In genomic region chr10:87020711-87021110, GRCm38 (mm10) we compare ENCODE assay signal across 9 mouse cellular contexts. TPM values are rescaled to one million over a fixed set of nuclear protein-coding genes. Genes with fewer than 3 reads are reported as not detected.
DNase-seq lines count a peak whose midpoint lies in the region; ATAC-seq and TF ChIP-seq lines count a peak whose summit lies in the region.
"Had no signal": no experiment of that assay in that cellular context is flagged by ENCODE, and none has a peak within 500 bp of the region (broad histone marks: within the 10 kb centered on the region; RNA-seq: fewer than 3 reads in every experiment).

No protein-coding gene starts in this region.

- TF ChIP-seq CTCF in cerebellum, adult 2 months (IDR thresholded peaks at IDR 0.05; ENCODE audit: borderline replicate concordance, insufficient read depth, low read depth, low read length): no peak

- no peak overlapping the region for H3K9ac ChIP-seq in neural tube, embryonic 12.5 days
- no peak overlapping the region for H3K9ac ChIP-seq in neural tube, embryonic 15.5 days (replicated peaks)
- H3K9ac ChIP-seq: liver, embryonic 13.5 days had no signal

- 60% methylated on average over 15 of the region's 16 CpGs for WGBS in neural tube, embryonic 12.5 days
- WGBS in neural tube, embryonic 15.5 days: 47% methylated on average over 15 of the region's 16 CpGs
- WGBS in cerebellum, adult 2 months: 54% methylated on average over 16 of the region's 16 CpGs

- no peak overlapping the region for H3K27ac ChIP-seq in neural tube, embryonic 12.5 days
- no peak overlapping the region for H3K27ac ChIP-seq in neural tube, embryonic 15.5 days (replicated peaks)
- no peak overlapping the region for H3K27ac ChIP-seq in cerebellum, adult 2 months (ENCODE audit: insufficient read depth, low read length)
- H3K27ac ChIP-seq: liver, embryonic 13.5 days had no signal

- no peaks in the 10 kb centered on the region for H3K9me3 ChIP-seq in neural tube, embryonic 12.5 days
- no peaks in the 10 kb centered on the region for H3K9me3 ChIP-seq in neural tube, embryonic 15.5 days (replicated peaks)
- H3K9me3 ChIP-seq: liver, embryonic 13.5 days had no signal

- intact Hi-C loops in gastrocnemius, postnatal 14 days (cut with DNase I; ENCODE audit: low total_unique reads): no loop called here
- intact Hi-C loops in left cerebral cortex, postnatal 25 days (cut with DNase I): loop anchor here (1.0 kb wide), 1 partner anchor 48 kb away; no protein-coding TSS in a partner anchor

- no peak for TF ChIP-seq POLR2A in cerebellum, adult 2 months (IDR thresholded peaks at IDR 0.05; ENCODE audit: borderline replicate concordance, insufficient read depth, low read length)

- ATAC-seq in cerebellum, adult (ENCODE audit: insufficient number of reproducible peaks, low FRiP score, low TSS enrichment): 0 out of 2 replicates have a peak, but pooled peaks have one; percentile 27
- ATAC-seq in neural tube, embryonic 12.5 days (ENCODE audit: low FRiP score, low read depth): 0 out of 2 replicates have a peak, but pooled peaks have one; percentile 31
- no peak for ATAC-seq in neural tube, embryonic 15.5 days (ENCODE audit: low FRiP score)

- H3K4me3 ChIP-seq in neural tube, embryonic 12.5 days: no peak overlapping the region
- H3K4me3 ChIP-seq in neural tube, embryonic 15.5 days (replicated peaks): no peak overlapping the region
- H3K4me3 ChIP-seq in cerebellum, adult 2 months (replicated peaks; ENCODE audit: insufficient read depth, low read depth, low read length): no peak overlapping the region
- H3K4me3 ChIP-seq: liver, embryonic 13.5 days had no signal

- H3K36me3 ChIP-seq in neural tube, embryonic 12.5 days: no peaks in the 10 kb centered on the region
- H3K36me3 ChIP-seq in neural tube, embryonic 15.5 days: no peaks in the 10 kb centered on the region
- H3K36me3 ChIP-seq: liver, embryonic 13.5 days had no signal

- H3K27me3 ChIP-seq in neural tube, embryonic 12.5 days (replicated peaks): no peaks in the 10 kb centered on the region
- no peaks in the 10 kb centered on the region for H3K27me3 ChIP-seq in neural tube, embryonic 15.5 days (replicated peaks)
- no peaks in the 10 kb centered on the region for H3K27me3 ChIP-seq in cerebellum, adult 2 months (ENCODE audit: control insufficient read depth, insufficient read depth, low read length)
- H3K27me3 ChIP-seq: liver, embryonic 13.5 days had no signal

- H3K4me1 ChIP-seq in neural tube, embryonic 12.5 days: peaks cover 12% of the 10 kb centered on the region; the same call in 1 of the 2 replicates
- peaks cover 12% of the 10 kb centered on the region; the same call in 1 of the 2 replicates for H3K4me1 ChIP-seq in neural tube, embryonic 15.5 days
- no peaks in the 10 kb centered on the region for H3K4me1 ChIP-seq in cerebellum, adult 2 months (ENCODE audit: control insufficient read depth, insufficient read depth, low read length)
- H3K4me1 ChIP-seq: liver, embryonic 13.5 days had no signal

- no peak for DNase-seq in cerebellum, adult 9-10 months
- DNase-seq in cerebellum, adult 2 months: peak; percentile 18 to 25
- DNase-seq in gastrocnemius, postnatal 14 days: peak; percentile 46
- peak; percentile 52 to 60 for DNase-seq in left cerebral cortex, postnatal 25 days (ENCODE audit: low spot score in 2 of 2)
- DNase-seq in right cerebral cortex, postnatal 25 days: peak; percentile 23
- DNase-seq: liver, embryonic 13.5 days had no signal

- no peak overlapping the region for H3K4me2 ChIP-seq in neural tube, embryonic 12.5 days (replicated peaks)
- H3K4me2 ChIP-seq in neural tube, embryonic 15.5 days: no peak overlapping the region
- H3K4me2 ChIP-seq: liver, embryonic 13.5 days had no signal

RNA-seq across cellular contexts. Expression of gene Stab2, which starts 12.9 kb away (rescaled TPM):
- 0.18 and 0.20 TPM in 2 replicates for polyA plus RNA-seq in neural tube, embryonic 12.5 days (2016; fragmentation: Nextera tagmentation; extraction: Ambion mirVana)
- polyA plus RNA-seq in neural tube, embryonic 15.5 days (2015; fragmentation: Nextera tagmentation; extraction: Ambion mirVana): 0.09 and 0.33 TPM in 2 replicates
- polyA plus RNA-seq in cerebellum, adult 2 months (2012; rRNA removed): 0.11 and 0.16 TPM in 2 replicates
- total RNA-seq in gastrocnemius, postnatal 14 days (2021): under 1 TPM; 0.66 to 0.91 TPM
- total RNA-seq in left cerebral cortex, postnatal 25 days (2021): under 1 TPM; 0.43 to 0.66 TPM

RNA-seq across cellular contexts. Expression of gene 1700113H08Rik, which starts 37.1 kb away (rescaled TPM):
- 0.29 and 0.41 TPM in 2 replicates for polyA plus RNA-seq in neural tube, embryonic 12.5 days (2016; fragmentation: Nextera tagmentation; extraction: Ambion mirVana)
- 0.26 and 0.37 TPM in 2 replicates for polyA plus RNA-seq in neural tube, embryonic 15.5 days (2015; fragmentation: Nextera tagmentation; extraction: Ambion mirVana)
- not detected in 2 replicates for polyA plus RNA-seq in cerebellum, adult 2 months (2012; rRNA removed)
- total RNA-seq in gastrocnemius, postnatal 14 days (2021): under 1 TPM in 1 of 2 experiments, not detected in 1; 0.55 TPM
- total RNA-seq in left cerebral cortex, postnatal 25 days (2021): not detected
- polyA plus RNA-seq: liver, embryonic 13.5 days had no signal
